Mouse (Mus musculus): ENCODE measurements at regions not wholly inside any gene's neighbourhood (a gene's known extent, or its start where the extent isn't known, plus 50 kb on each side); places are given as distances from the start of the nearest gene placed in this dataset.

DNA sequence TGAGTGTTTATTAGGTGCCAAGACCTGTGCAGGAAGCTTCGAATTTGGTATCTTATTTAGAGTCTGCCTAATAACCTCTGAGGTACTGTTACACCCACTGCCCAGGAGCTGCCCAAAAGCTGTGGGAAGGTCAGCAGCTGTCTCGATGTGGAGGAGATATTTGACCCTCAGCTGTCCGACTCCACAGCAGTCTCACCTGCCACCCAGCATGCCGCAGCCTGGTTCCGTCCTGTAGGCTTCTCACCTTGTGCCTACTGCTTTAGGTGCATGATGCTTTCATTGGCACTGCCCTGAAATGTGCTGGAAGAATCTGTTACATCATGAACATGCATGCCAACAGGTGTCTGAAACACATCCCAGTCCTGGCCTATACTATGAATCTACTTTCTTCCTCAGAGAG is 444.9 kb upstream of the Gm765 start:
- TF ChIP-seq POLR2A (IDR thresholded peaks at IDR 0.05; ENCODE audit: control insufficient read depth, extremely low read depth, insufficient read depth, low read length, poor library complexity) = no peak
- TF ChIP-seq CTCF (IDR thresholded peaks at IDR 0.05; ENCODE audit: borderline replicate concordance, control insufficient read depth, extremely low read depth, insufficient read depth, low read length, poor library complexity) = no peak

All from thymus, adult 2 months (tissue).